Mouse (Mus musculus): ENCODE results near the gene 1700006A11Rik. TPM values are rescaled to one million over a fixed set of nuclear protein-coding genes. Genes with fewer than 3 reads are reported as not detected.
"Not testable (repeated sequence)": the region's sequence is repeated elsewhere in the genome, so short reads cannot be mapped to it uniquely, and the experiment has no call there.

1700006A11Rik gene
- not detected in 2 replicates for polyA plus RNA-seq (2016; fragmentation: Nextera tagmentation; extraction: Ambion mirVana)

GRCm38 (mm10) chr3:124425940-124426339, at the start of gene 1700006A11Rik:
Gene 1700006A11Rik (minus strand): TSS chr3:124426040.
- Histone ChIP-seq H3K36me3 (no peaks in the 10 kb centered on the region), H3K9ac (no peak within 1 kb of the TSS), H3K9me3 (no peaks in the 10 kb centered on the region), H3K27ac (no peak within 1 kb of the TSS), H3K27me3 (replicated peaks) (no peaks in the 10 kb centered on the region), H3K4me3 (no peak within 1 kb of the TSS), H3K4me1 (no peaks in the 10 kb centered on the region), H3K4me2 (replicated peaks) (no peak within 1 kb of the TSS)
- WGBS = 84% methylated on average over 1 of the region's 1 CpGs
- no peak for ATAC-seq (ENCODE audit: low FRiP score, low read depth)

GRCm38 (mm10) chr3:124474291-124474690, 48.5 kb upstream of the 1700006A11Rik start:
- not testable (repeated sequence) for H3K9ac ChIP-seq; ATAC-seq (ENCODE audit: low FRiP score, low read depth); H3K36me3 ChIP-seq; H3K27me3 ChIP-seq (replicated peaks); H3K27ac ChIP-seq; H3K4me3 ChIP-seq; H3K4me1 ChIP-seq; H3K4me2 ChIP-seq (replicated peaks); H3K9me3 ChIP-seq
- WGBS = 91% methylated on average over 5 of the region's 5 CpGs

GRCm38 (mm10) chr3:124466102-124466730, 40.4 kb upstream of the 1700006A11Rik start:
- Histone ChIP-seq H3K4me3 (no peak overlapping the region), H3K9ac (no peak overlapping the region), H3K27ac (no peak overlapping the region), H3K4me1 (no peaks in the 10 kb centered on the region), H3K36me3 (no peaks in the 10 kb centered on the region), H3K9me3 (no peaks in the 10 kb centered on the region), H3K27me3 (replicated peaks) (no peaks in the 10 kb centered on the region), H3K4me2 (replicated peaks) (no peak overlapping the region)
- ATAC-seq (ENCODE audit: low FRiP score, low read depth) = peak; percentile 57; the same call in 1 of the 2 replicates
- WGBS = 84% methylated on average over 6 of the region's 6 CpGs

- no peak overlapping the region for H3K27ac ChIP-seq
- no peaks in the 10 kb centered on the region for H3K4me1 ChIP-seq
- WGBS = 62% methylated on average over 5 of the region's 5 CpGs
- no peak overlapping the region for H3K4me2 ChIP-seq (replicated peaks)
- no peaks in the 10 kb centered on the region for H3K9me3 ChIP-seq
- no peak overlapping the region for H3K4me3 ChIP-seq
- no peak for ATAC-seq (ENCODE audit: low FRiP score, low read depth)
- no peak overlapping the region for H3K9ac ChIP-seq
- H3K36me3 ChIP-seq = no peaks in the 10 kb centered on the region
- H3K27me3 ChIP-seq (replicated peaks) = no peaks in the 10 kb centered on the region
Measured at GRCm38 (mm10) chr3:124392201-124392600, 33.6 kb downstream of the 1700006A11Rik start.

GRCm38 (mm10) chr3:124390101-124390500, 35.7 kb downstream of the 1700006A11Rik start:
- Histone ChIP-seq H3K36me3 (no peaks in the 10 kb centered on the region), H3K9ac (no peak overlapping the region), H3K9me3 (no peaks in the 10 kb centered on the region), H3K27me3 (replicated peaks) (no peaks in the 10 kb centered on the region), H3K4me1 (no peaks in the 10 kb centered on the region), H3K4me3 (no peak overlapping the region), H3K27ac (no peak overlapping the region), H3K4me2 (replicated peaks) (no peak overlapping the region)
- ATAC-seq (ENCODE audit: low FRiP score, low read depth) = no peak
- 88% methylated on average over 2 of the region's 2 CpGs for WGBS

- Histone ChIP-seq H3K9ac (no peak overlapping the region), H3K4me1 (no peaks in the 10 kb centered on the region), H3K27me3 (replicated peaks) (no peaks in the 10 kb centered on the region), H3K4me3 (no peak overlapping the region), H3K27ac (no peak overlapping the region), H3K4me2 (replicated peaks) (no peak overlapping the region), H3K36me3 (no peaks in the 10 kb centered on the region), H3K9me3 (no peaks in the 10 kb centered on the region)
- no peak for ATAC-seq (ENCODE audit: low FRiP score, low read depth)
- WGBS = 79% methylated on average over 2 of the region's 2 CpGs
Measured at GRCm38 (mm10) chr3:124389650-124390049, 36.2 kb downstream of the 1700006A11Rik start.

GRCm38 (mm10) chr3:124385377-124385776, 40.5 kb downstream of the 1700006A11Rik start:
- not testable (repeated sequence) for H3K4me2 ChIP-seq (replicated peaks); H3K9ac ChIP-seq; H3K4me1 ChIP-seq; H3K27ac ChIP-seq; H3K4me3 ChIP-seq; H3K9me3 ChIP-seq; H3K36me3 ChIP-seq; ATAC-seq (ENCODE audit: low FRiP score, low read depth); H3K27me3 ChIP-seq (replicated peaks)
- WGBS = 92% methylated on average over 18 of the region's 18 CpGs

GRCm38 (mm10) chr3:124372031-124372430, 53.8 kb downstream of the 1700006A11Rik start:
- H3K27me3 ChIP-seq (replicated peaks) = no peaks in the 10 kb centered on the region
- H3K4me1 ChIP-seq = no peaks in the 10 kb centered on the region
- H3K4me3 ChIP-seq = no peak overlapping the region
- no peak overlapping the region for H3K4me2 ChIP-seq (replicated peaks)
- WGBS = 86% methylated on average over 2 of the region's 2 CpGs
- H3K36me3 ChIP-seq = no peaks in the 10 kb centered on the region
- no peak for ATAC-seq (ENCODE audit: low FRiP score, low read depth)
- no peaks in the 10 kb centered on the region for H3K9me3 ChIP-seq
- no peak overlapping the region for H3K27ac ChIP-seq
- no peak overlapping the region for H3K9ac ChIP-seq

GRCm38 (mm10) chr3:124357533-124357932, 68.3 kb downstream of the 1700006A11Rik start:
- H3K4me3 ChIP-seq = no peak overlapping the region
- H3K36me3 ChIP-seq = no peaks in the 10 kb centered on the region
- H3K27me3 ChIP-seq (replicated peaks) = no peaks in the 10 kb centered on the region
- H3K4me1 ChIP-seq = no peaks in the 10 kb centered on the region
- H3K4me2 ChIP-seq (replicated peaks) = no peak overlapping the region
- no peaks in the 10 kb centered on the region for H3K9me3 ChIP-seq
- no peak overlapping the region for H3K9ac ChIP-seq
- no peak overlapping the region for H3K27ac ChIP-seq
- 95% methylated on average over 3 of the region's 3 CpGs for WGBS
- no peak for ATAC-seq (ENCODE audit: low FRiP score, low read depth)

Other genes with a start within 250 kb of the 1700006A11Rik start
- gene Tram1l1, start 105.2 kb downstream of the 1700006A11Rik start, polyA plus RNA-seq (2016; fragmentation: Nextera tagmentation; extraction: Ambion mirVana) = 33.7 and 36.3 TPM in 2 replicates
- not detected in 2 replicates for gene 1700003H04Rik, start 155.1 kb upstream of the 1700006A11Rik start, polyA plus RNA-seq (2016; fragmentation: Nextera tagmentation; extraction: Ambion mirVana)